Mouse (Mus musculus) heart, postnatal 0 days (tissue): ENCODE measurements around the gene Mrvi1.

Experiments
- CTCF ChIP-seq: IDR thresholded peaks from 2 replicates; pipeline ENCODE4 v1.5.1; 2016; ENCODE audit warnings: antibody characterized with exemption, control low read depth, low read depth
- EP300 ChIP-seq: IDR thresholded peaks from 2 replicates; pipeline ENCODE4 v1.6.1; 2016; ENCODE audit warnings: antibody characterized with exemption, low read depth

DNA sequence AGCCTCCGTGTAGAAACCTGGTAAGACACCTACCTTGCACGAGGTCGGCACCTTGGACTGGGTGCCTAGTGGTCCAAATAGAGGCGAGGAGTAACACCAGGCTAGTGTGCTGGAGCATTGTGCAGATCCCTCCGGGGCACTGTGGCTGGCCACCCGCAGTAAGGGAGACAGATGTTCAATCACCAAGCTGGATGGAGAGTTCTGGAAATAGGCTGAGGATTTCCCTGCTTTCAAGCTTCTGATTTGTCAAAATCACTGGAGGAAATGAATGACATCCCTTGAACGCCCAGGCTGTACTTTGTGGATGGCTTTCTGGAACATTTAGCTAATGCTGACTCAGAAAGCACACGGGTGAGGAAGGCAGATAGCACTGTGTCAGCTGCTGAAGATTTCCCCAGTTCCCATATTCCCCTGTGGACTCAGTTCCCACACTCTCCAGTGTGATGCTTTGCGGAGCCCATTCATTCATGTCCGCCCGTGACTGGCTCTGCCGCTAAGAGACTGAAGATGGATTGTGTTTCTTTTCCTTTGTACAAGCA, 119.4 kb downstream of the Mrvi1 start, which contains the start of gene Lyve1:
- no peak for TF ChIP-seq CTCF
- TF ChIP-seq EP300 = no peak
